Mouse (Mus musculus) urinary bladder, postnatal 4 days (tissue): Measurements from ENCODE around the gene Gm4881.
"Not testable (repeated sequence)": the region's sequence is repeated elsewhere in the genome, so short reads cannot be mapped to it uniquely, and the experiment has no call there.

ENCODE experiments used
- DNase-seq, 2 experiments: peaks; one replicate each; pipeline ENCODE4 v3.0.0; 2021 to 2022; ENCODE audit warnings: low spot score in 2 of 2

Gene Gm4881

DNA sequence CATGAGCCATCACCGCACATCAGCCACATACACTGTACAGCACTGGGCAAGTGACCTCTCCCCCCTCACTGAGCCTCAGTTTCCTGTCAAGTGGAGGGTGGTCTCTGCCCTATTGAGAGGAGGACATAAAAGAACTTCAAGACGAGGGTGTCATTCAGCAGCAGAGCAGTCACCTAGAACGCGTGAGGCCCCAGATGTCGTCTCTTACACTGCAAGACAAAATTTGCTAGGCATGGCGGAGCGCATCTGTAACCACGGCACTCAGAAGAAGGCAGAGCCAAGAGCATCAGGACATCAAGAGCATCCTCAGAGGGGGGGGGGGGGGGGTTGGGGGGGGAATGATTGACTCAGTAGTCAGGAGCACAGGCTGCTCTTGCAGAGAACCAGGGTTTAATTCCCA lies 48.0 kb downstream of the Gm4881 start:
- no peak for DNase-seq

DNA sequence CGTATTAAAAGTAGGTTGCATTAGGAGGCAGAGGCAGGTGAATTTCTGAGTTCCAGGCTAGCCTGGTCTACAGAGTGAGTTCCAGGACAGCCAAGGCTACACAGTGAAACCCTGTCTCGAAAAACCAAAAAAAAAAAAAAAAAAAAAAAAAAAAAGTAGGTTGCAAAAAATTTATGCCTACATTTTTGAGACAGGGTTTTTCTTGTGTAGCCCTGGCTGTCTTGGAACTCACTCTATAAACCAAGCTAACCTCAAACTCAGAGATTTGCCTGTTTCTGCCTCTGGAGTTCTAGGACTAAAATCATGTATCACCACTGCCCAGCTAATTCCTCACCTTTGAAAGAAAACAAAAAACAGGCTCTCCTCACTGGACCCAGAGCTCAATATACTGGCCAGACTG lies 48.5 kb downstream of the Gm4881 start:
- DNase-seq = not testable (repeated sequence)

DNA sequence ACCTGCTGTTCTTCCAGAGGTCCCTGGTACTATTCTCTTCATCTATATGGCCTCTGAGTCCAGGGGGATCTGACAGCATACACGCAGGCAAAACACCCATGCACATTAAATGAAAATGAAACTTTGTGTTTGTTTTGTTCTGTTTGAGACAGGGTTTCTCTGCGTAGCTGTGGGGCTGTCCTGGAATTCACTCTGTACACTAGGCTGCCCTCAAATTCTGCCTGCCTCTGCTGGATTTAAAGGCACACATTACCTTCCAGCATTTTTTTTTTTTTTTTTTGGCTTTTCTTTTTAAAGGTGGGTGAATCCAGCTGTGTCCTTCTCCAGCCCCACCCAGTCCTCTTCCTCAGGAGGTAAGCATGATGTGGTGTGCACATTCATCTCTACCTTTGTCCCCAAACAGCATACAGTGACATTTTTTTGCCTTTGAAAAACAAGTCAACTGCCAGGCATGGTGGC lies 52.1 kb downstream of the Gm4881 start:
- no peak for DNase-seq

DNA sequence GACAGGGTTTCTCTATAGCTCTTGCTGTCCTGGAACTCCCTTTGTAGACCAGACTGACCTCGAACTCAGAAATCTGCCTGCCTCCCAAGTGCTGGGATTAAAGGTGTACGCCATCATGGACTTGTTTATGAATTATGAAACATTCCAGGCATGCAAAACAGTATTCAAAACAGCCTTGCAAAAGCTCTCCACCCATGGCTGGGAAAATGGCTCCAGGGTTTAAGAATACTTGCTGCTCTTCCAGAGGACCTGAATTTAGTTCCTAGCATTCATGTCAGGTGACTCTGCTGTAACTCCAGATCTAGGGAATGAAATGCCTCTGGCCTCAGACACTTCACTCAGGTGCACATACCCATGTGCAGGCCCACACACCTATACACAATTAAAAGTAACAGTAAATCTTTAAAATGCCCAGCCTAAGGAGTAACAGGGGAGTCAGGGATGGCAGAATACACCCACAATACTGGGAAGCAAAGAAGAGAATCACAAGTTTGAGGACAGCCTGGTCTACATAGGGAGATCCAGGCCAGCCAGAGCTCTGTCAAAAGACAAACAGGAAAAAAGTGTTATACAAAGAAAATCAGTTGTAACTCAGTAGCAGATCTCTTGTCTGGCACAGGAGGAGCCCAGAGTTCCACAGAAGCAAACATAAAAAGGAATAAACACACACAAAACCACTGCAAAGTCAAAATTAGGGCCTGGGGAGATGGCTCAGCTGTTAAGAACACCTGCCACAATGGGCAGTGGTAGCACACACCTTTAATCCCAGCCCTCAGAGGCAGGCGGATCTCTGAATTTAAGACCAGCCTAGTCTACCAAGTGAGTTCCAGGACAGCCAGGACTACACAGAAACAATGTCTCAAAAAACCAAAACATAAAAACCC lies 52.8 kb downstream of the Gm4881 start:
- no peak for DNase-seq

DNA sequence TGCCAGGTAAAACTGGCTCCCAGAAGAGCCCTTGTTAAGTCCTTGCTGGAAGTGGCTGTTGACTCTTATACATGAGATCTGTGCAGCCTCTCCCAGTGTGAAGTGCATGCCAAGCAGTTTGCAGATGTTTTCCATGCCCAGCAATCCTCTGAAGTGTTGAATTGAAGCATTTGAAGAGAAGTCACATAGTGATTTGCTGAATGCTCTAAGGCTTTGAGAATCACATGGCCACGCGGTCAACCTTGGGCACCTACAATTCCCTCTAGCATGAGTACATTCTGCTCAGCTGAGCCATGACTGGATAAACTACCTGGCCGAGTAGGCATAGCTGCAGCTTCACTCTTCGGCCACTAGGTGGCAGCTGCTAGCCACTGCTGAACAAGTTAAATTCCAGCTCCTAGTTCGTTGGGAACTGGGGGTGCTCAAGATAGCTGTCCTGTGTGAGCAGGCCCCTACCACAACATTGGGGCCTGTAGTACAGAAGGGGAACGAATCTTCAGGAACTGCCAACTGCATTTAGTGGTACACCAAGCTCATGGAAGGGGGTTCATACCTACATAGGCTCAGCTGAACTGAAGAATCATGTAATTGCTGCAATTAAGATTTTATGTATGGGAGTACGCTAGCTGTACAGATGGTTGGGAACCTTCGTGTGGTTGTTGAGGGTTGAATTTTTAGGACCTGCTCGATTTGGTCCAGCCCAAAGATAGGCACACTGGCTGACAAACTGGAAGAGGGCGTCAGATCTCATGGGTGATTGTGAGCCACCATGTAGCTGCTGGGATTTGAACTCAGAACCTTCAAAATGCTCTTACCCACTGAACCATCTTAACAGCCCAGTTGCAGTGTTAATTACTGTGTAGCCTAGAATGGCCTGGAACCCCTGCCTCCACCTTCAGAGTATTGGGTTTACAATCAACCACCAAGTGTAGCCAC lies 53.7 kb downstream of the Gm4881 start:
- DNase-seq = peak; percentile 55 to 66

DNA sequence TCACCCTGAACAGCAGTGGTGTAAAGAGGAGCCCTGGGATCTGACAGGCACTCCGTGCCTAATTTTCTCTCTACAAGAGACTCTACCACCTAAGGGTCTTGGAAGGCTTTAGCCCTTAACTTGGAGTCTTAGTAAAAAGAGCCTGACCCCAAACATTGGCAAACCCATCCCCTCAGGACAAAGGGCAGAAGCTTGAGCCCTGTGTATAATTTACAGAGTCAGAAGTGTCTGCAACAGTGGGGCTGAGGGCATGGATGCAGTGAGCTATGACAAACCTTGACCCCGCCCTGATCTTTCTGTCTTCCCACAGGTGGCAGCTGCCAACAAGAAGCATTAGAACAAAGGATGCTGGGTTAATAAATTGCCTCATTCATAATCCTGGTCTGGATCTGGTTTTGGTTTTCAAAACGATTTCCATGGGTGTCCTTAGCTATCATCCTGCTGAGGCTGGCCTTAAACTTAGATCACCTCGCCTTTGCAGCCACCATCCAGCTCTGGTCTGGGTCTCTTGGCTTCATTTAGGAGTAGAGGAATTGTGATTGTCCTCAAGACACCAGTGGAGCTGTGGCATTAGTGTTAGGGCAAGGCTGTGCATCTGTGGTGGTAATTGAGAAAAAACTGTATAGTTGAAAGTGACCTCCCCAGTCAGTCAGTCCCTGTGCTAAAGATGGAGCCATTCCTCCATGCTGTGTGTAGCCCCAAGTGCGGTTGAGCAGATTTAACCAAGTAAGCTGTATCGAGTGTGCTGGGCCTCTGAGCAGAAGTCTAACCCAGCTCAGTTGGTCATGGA lies 54.7 kb downstream of the Gm4881 start:
- DNase-seq = no peak

- DNase-seq = no peak
Measured at GRCm38 (mm10) chr7:24887096-24887495, 57.2 kb downstream of the Gm4881 start.

- DNase-seq = no peak
Measured at GRCm38 (mm10) chr7:24886308-24886633, 58.0 kb downstream of the Gm4881 start.

GRCm38 (mm10) chr7:24885468-24886307 lies 58.6 kb downstream of the Gm4881 start:
- DNase-seq = no peak

DNA sequence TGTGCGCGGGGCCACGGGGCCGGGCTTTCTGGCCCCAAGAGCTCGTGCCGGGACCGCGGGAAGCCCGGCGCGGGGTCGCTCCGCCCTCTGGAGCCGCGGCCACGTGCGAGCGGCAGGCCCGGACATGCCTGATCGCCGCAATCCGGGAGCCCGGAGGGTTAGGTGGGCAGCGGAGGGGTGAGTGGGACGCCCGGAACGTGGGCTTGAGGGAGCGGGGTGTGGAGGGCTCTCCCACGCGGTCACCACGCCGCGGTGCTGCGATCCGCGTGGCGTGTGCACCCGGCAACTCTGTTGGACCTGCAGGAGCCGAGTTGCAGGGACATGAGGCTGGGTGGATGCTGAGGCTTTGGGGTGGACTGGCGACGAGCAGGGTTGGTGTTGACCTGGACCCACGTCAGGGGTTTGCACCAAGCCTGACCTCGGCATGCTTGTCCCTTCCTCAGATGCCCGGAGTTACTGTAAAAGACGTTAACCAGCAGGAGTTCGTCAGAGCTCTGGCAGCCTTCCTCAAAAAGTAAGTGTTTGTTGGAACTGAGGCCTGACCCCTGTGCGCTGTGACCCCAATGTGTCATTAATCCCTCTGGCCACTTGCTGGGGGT lies 59.5 kb downstream of the Gm4881 start:
- DNase-seq = no peak

DNA sequence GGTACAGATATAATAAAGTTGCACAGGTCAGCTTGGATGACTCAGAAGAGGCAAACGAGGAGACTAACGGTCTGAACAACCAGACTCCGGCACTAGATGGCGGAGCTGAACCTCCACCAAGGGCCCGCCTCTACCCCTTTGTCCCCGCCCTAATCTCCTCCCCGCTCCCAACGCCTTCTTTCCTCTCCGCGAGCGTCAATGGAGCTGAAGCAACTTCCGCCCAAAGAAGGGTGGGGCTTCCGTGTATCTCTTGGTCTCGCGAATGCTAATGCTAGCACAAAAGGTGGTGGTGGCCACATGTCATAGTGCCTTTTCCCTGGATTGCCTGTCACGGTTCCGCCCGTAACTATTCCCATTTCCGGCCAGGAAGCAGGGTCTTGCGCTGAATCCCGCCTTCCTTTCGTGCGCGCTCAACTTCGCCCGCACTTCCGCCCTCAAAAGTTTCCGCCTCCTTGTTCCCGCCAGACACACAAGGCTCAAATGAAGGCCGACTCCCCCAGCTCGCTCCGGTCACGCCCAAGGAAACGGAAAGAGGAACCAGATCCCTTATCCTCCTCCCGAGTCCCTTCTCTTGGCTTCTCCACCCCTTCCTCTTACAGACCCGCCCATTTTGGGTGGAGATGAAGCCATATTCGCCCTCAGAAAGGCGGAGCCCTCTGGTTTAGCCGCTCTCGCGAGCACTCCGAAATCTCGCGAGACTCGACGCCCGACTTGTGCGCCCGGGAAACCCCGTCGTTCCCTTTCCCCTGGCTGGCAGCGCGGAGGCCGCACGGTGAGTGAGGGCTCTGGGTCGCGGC lies 60.2 kb downstream of the Gm4881 start, which contains the start of gene Rps19:
Gene Rps19 (plus strand): TSS at position 476 of the 797 bp plus-strand sequence.
- peak; percentile 98 to 99 for DNase-seq

DNA sequence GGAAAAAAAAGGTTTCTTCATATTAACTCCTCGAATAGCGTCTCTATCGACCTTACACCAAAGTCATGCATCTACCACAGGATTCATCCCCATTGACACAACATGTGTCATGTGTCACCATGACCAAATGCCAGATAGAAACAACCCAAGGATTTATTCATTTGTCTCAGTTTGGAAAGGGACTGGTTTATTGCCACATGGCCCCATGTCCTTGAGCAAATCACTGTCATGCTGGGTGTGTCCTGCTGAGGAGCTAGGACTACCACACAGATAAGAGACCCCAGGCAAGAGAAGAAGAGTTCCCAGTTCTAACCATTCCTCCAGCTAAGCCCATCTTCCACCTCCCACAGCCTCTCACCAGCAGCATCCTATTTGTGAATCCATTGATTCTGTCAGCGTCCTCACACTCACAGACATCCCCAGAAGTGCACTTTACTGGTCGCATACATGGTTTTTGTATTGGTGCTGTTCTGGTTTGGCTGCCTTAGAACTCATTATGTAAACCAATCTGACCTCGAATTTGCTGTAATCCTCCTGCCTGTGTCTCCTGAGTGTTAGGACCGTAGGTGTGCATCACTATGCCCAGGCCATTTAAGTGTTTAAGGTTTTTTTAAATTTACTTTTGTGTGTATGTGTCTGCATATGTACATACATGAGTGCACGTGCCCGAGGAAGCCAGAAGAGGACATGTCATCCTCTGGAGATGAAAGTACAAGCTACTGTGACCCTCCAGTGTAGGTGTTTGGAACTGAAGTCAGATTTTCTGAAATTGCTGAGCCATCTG lies 61.7 kb downstream of the Gm4881 start:
- no peak for DNase-seq

DNA sequence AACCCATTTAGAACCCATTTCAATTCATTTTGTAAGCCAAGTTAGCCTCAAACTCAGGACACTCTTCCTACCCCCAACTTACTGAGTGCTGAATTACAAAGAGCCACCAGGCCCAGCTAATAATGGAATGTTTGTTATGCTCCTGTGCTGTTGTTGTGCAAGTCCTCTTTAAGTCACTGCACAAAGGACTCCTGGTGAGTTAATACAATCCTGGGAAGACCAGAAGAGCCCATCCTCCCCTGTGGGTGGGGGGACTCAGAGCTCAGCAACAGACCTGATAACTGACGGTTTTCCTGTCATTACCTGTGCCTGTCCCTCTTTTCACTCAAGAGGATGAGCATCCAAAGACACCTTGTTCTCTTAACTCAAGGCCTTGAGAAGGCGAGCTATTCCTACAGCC lies 64.7 kb downstream of the Gm4881 start:
- DNase-seq = no peak

- no peak for DNase-seq
Measured at GRCm38 (mm10) chr7:24877588-24877987, 66.7 kb downstream of the Gm4881 start.
